Mouse (Mus musculus): ENCODE measurements around the gene Pan3. TPM values are rescaled to one million over a fixed set of nuclear protein-coding genes. Genes with fewer than 3 reads are reported as not detected.

Pan3 gene
- total and polyA plus RNA-seq, 2 experiments from 2014 or later, result 28.0 to 63.9 TPM

DNA sequence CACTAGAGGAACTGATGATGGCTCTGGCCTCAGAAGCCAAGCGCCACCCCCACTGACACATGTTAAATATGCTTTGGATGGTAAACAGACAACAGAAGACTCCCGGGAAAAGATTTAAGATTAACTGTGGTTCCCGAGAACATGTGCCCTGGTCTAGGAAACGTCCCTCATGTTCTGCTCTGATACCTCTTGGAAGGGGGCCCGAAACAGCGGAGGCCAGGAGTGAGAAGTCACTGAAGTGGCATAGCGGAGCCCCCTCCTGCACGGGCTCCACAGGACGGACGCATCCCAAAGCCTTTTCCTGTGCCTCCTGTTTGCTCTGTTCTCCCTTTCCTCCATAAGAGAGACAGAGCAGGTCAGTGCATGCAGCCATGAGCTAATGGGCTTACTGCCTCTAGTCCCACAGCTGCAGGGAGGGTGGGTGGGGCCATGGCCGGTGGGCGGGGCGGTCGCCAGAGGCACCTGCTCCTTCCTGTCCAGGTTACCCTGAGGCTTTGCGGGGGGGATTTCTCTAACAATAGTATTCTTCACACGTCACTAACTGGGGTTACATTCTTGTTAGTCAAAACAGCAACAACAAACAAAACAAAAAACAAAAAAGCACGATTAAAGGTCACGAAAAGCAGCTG is 133.7 kb downstream of the Pan3 start:
- Histone ChIP-seq H3K36me3 (replicated peaks; ENCODE audit: control insufficient read depth, insufficient read depth, low read length) (no peaks in the 10 kb centered on the region), H3K27me3 (ENCODE audit: control insufficient read depth, insufficient read depth, low read length) (no peaks in the 10 kb centered on the region), H3K27ac (ENCODE audit: low read depth) (no peak overlapping the region), H3K4me3 (ENCODE audit: low read depth, low read length) (no peak overlapping the region), H3K4me1 (ENCODE audit: control insufficient read depth, insufficient read depth) (no peaks in the 10 kb centered on the region), H3K4me2 (ENCODE audit: low read depth, low read length) (no peak overlapping the region; the same call in 1 of the 2 replicates), H3K9me3 (replicated peaks; ENCODE audit: control insufficient read depth, low read length) (no peaks in the 10 kb centered on the region), H3K9ac (replicated peaks; ENCODE audit: low read depth, low read length) (no peak overlapping the region)
- TF ChIP-seq EP300 (IDR thresholded peaks at IDR 0.05; ENCODE audit: low read depth) (no peak), CTCF (IDR thresholded peaks at IDR 0.05; ENCODE audit: low read depth) (no peak)
- ATAC-seq (ENCODE audit: insufficient read depth, low read depth) (no peak), DNase-seq (ENCODE audit: low spot score) (no peak)
- WGBS, result 62% methylated on average over 18 of the region's 18 CpGs

DNA sequence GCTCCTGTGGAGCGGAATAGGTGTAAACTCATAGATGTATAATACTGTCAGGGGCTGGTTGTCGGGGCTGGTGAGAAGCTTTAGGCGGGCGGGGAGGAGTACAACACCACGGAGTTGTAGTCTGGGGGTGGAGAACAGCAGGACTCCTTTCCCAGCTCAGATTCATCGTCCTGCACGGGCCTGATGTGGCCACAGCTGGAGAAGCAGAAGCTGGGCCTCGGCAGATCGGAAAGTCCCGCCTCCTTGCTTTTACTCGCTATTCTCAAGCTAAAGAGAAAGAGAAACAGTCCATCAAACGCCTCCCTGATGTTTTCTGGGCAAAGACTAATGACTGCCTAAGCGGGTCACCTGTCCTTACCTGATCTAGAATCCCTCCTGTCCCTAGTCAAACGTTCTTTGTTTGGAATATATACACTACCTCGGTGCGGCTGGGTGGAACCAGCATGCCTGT is 134.2 kb downstream of the Pan3 start:
- TF ChIP-seq EP300 (IDR thresholded peaks at IDR 0.05; ENCODE audit: low read depth), result no peak
- TF ChIP-seq CTCF (IDR thresholded peaks at IDR 0.05; ENCODE audit: low read depth), result no peak
- WGBS, result 43% methylated on average over 16 of the region's 16 CpGs
- Histone ChIP-seq H3K4me2 (ENCODE audit: low read depth, low read length) (no peak overlapping the region; the same call in 1 of the 2 replicates), H3K27me3 (ENCODE audit: control insufficient read depth, insufficient read depth, low read length) (no peaks in the 10 kb centered on the region), H3K4me1 (ENCODE audit: control insufficient read depth, insufficient read depth) (no peaks in the 10 kb centered on the region), H3K9ac (replicated peaks; ENCODE audit: low read depth, low read length) (no peak overlapping the region), H3K9me3 (replicated peaks; ENCODE audit: control insufficient read depth, low read length) (no peaks in the 10 kb centered on the region), H3K27ac (ENCODE audit: low read depth) (no peak overlapping the region), H3K4me3 (ENCODE audit: low read depth, low read length) (no peak overlapping the region), H3K36me3 (replicated peaks; ENCODE audit: control insufficient read depth, insufficient read depth, low read length) (no peaks in the 10 kb centered on the region)
- DNase-seq (ENCODE audit: low spot score), result no peak
- ATAC-seq (ENCODE audit: insufficient read depth, low read depth), result no peak

DNA sequence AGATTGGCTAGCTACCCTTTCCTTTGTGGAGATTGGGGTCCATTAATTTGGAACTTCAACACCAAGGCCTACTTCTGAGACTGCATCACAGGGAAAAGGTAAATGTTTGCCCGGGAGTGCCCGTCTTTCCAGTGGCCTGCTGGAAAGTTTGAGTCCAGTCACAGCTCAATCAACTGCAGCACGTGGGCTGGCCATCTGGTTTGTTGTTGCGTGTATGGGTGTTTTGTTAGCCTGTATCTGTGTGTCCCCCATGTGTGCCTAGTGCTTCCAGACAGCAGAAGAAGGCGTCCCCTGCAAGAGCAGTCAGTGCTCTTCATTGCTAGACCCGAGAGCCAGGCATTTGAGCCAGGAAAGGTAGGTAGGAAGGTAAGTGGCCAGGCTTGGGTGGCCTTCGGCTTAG is 135.5 kb downstream of the Pan3 start:
- Histone ChIP-seq H3K36me3 (replicated peaks; ENCODE audit: control insufficient read depth, insufficient read depth, low read length) (no peaks in the 10 kb centered on the region), H3K4me3 (ENCODE audit: low read depth, low read length) (no peak overlapping the region), H3K9me3 (replicated peaks; ENCODE audit: control insufficient read depth, low read length) (no peaks in the 10 kb centered on the region), H3K4me2 (ENCODE audit: low read depth, low read length) (no peak overlapping the region), H3K9ac (replicated peaks; ENCODE audit: low read depth, low read length) (no peak overlapping the region), H3K4me1 (ENCODE audit: control insufficient read depth, insufficient read depth) (no peaks in the 10 kb centered on the region), H3K27ac (ENCODE audit: low read depth) (no peak overlapping the region), H3K27me3 (ENCODE audit: control insufficient read depth, insufficient read depth, low read length) (no peaks in the 10 kb centered on the region)
- no peak for DNase-seq (ENCODE audit: low spot score)
- WGBS, result 85% methylated on average over 7 of the region's 7 CpGs
- no peak for ATAC-seq (ENCODE audit: insufficient read depth, low read depth)
- TF ChIP-seq EP300 (IDR thresholded peaks at IDR 0.05; ENCODE audit: low read depth), result no peak
- TF ChIP-seq CTCF (IDR thresholded peaks at IDR 0.05; ENCODE audit: low read depth), result no peak

DNA sequence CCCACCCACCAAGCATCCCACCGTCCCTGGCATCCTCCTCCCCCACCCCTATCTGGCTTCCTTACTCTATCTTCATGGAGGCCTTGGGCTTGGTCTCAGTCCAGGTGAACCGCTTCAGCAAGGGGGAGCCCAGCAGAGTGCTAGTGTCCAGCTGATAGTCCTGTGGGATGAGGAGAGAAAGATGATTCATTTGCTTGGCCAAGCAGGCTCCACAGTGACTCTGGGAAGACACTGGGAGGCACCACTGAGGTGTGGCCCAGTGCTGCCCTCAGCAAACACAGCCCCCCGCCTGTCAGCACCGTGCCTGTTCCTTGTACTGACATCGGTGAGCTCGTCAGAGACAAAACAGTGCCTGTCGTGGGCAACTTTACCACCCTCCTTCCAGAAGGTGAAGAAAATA is 136.4 kb downstream of the Pan3 start:
- H3K4me2 ChIP-seq (ENCODE audit: low read depth, low read length), result no peak overlapping the region
- no peak for DNase-seq (ENCODE audit: low spot score)

DNA sequence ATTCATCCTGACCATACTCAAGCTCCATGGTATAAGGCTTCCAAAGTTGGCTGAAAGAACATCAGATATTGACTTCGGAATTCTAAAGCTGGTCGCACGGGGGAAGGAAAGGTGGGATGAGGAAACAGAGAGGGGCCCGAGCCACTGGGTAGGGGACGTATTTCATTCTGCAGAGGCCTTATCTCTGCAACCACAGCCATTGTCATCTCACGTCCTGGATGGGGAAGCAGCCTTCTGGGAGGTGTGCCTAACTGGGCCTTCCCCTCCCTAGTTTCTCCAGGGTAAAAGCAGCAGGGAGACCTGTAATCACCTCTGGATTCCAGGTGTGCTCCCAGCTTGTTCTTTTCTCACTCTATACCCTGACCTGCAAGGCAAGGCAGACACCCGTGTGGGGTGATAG is 142.7 kb downstream of the Pan3 start:
- Histone ChIP-seq H3K36me3 (replicated peaks; ENCODE audit: control insufficient read depth, insufficient read depth, low read length) (no peaks in the 10 kb centered on the region), H3K9me3 (replicated peaks; ENCODE audit: control insufficient read depth, low read length) (no peaks in the 10 kb centered on the region), H3K9ac (replicated peaks; ENCODE audit: low read depth, low read length) (no peak overlapping the region), H3K27me3 (ENCODE audit: control insufficient read depth, insufficient read depth, low read length) (no peaks in the 10 kb centered on the region), H3K27ac (ENCODE audit: low read depth) (no peak overlapping the region), H3K4me3 (ENCODE audit: low read depth, low read length) (no peak overlapping the region), H3K4me1 (ENCODE audit: control insufficient read depth, insufficient read depth) (no peaks in the 10 kb centered on the region), H3K4me2 (ENCODE audit: low read depth, low read length) (no peak overlapping the region)
- 67% methylated on average over 7 of the region's 7 CpGs for WGBS
- no peak for ATAC-seq (ENCODE audit: insufficient read depth, low read depth)
- TF ChIP-seq EP300 (IDR thresholded peaks at IDR 0.05; ENCODE audit: low read depth) (no peak), CTCF (IDR thresholded peaks at IDR 0.05; ENCODE audit: low read depth) (no peak)
- no peak for DNase-seq (ENCODE audit: low spot score)

More for the DNA sequence above, 136.4 kb downstream of the Pan3 start:
- H3K27me3 ChIP-seq (ENCODE audit: control insufficient read depth, insufficient read depth, low read length), result no peaks in the 10 kb centered on the region
- no peak overlapping the region for H3K9ac ChIP-seq (replicated peaks; ENCODE audit: low read depth, low read length)
- WGBS, result 38% methylated on average over 7 of the region's 7 CpGs
- H3K4me3 ChIP-seq (ENCODE audit: low read depth, low read length), result no peak overlapping the region
- no peaks in the 10 kb centered on the region for H3K9me3 ChIP-seq (replicated peaks; ENCODE audit: control insufficient read depth, low read length)
- H3K4me1 ChIP-seq (ENCODE audit: control insufficient read depth, insufficient read depth), result no peaks in the 10 kb centered on the region
- ATAC-seq (ENCODE audit: insufficient read depth, low read depth), result no peak
- H3K27ac ChIP-seq (ENCODE audit: low read depth), result no peak overlapping the region
- TF ChIP-seq EP300 (IDR thresholded peaks at IDR 0.05; ENCODE audit: low read depth), result no peak
- no peak for TF ChIP-seq CTCF (IDR thresholded peaks at IDR 0.05; ENCODE audit: low read depth)
- no peaks in the 10 kb centered on the region for H3K36me3 ChIP-seq (replicated peaks; ENCODE audit: control insufficient read depth, insufficient read depth, low read length)

DNA sequence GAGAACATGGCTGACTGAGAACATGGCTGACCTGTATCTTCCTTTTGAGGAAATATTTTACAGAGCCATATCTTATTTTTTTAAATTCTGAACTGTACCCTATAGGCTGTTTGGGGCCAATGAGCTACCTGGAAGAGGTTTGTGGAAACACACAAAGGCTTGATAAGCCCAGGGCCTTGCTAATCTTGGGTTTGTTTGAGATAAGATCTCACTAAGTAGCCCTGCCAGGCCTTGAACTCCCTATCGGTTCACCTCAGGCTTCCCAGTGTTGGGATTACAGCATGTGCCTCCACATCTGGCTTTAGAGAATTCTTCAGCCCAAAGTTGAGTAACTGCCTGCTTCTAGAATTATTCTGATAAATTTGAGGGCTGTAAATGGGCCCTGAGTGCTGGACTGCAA is 143.6 kb downstream of the Pan3 start:
- TF ChIP-seq CTCF (IDR thresholded peaks at IDR 0.05; ENCODE audit: low read depth) (no peak), EP300 (IDR thresholded peaks at IDR 0.05; ENCODE audit: low read depth) (no peak)
- no peak overlapping the region for H3K27ac ChIP-seq (ENCODE audit: low read depth)

More for the DNA sequence above, 143.6 kb downstream of the Pan3 start:
- H3K4me2 ChIP-seq (ENCODE audit: low read depth, low read length), result no peak overlapping the region
- H3K4me3 ChIP-seq (ENCODE audit: low read depth, low read length), result no peak overlapping the region
- H3K9ac ChIP-seq (replicated peaks; ENCODE audit: low read depth, low read length), result no peak overlapping the region
- DNase-seq (ENCODE audit: low spot score) (no peak), ATAC-seq (ENCODE audit: insufficient read depth, low read depth) (no peak)
- no peaks in the 10 kb centered on the region for H3K9me3 ChIP-seq (replicated peaks; ENCODE audit: control insufficient read depth, low read length)
- H3K36me3 ChIP-seq (replicated peaks; ENCODE audit: control insufficient read depth, insufficient read depth, low read length), result no peaks in the 10 kb centered on the region
- no peaks in the 10 kb centered on the region for H3K4me1 ChIP-seq (ENCODE audit: control insufficient read depth, insufficient read depth)
- no peaks in the 10 kb centered on the region for H3K27me3 ChIP-seq (ENCODE audit: control insufficient read depth, insufficient read depth, low read length)
- 73% methylated on average over 1 of the region's 1 CpGs for WGBS

All from heart, postnatal 0 days (tissue).